In genomic region chr11:70646691-70647650, GRCm38 (mm10) we compare ENCODE assay signal across 8 mouse cellular contexts. TPM values are rescaled to one million over a fixed set of nuclear protein-coding genes. Genes with fewer than 3 reads are reported as not detected.
A peak's percentile ranks its signal among the peaks of the same experiment; 100 is the strongest.
DNase-seq lines count a peak whose midpoint lies in the region; ATAC-seq and TF ChIP-seq lines count a peak whose summit lies in the region.

Rnf167 (plus strand) TSS chr11:70647235.
Slc25a11 (minus strand) TSS chr11:70647479.

- H3K27me3 ChIP-seq in MEL (ENCODE audit: control insufficient read depth in 1 of 2, insufficient read depth in 2 of 2, low read length in 2 of 2) = no peaks in the 10 kb centered on the region
- H3K27me3 ChIP-seq in cerebellum, adult 2 months (ENCODE audit: control insufficient read depth, insufficient read depth, low read length) = no peaks in the 10 kb centered on the region
- H3K27me3 ChIP-seq in forebrain, postnatal 0 days (ENCODE audit: insufficient read depth, low read length) = no peaks in the 10 kb centered on the region
- no peaks in the 10 kb centered on the region for H3K27me3 ChIP-seq in lung, embryonic 15.5 days

- peak; percentile 95 for ATAC-seq in forebrain, postnatal 0 days
- peak; percentile 89 for ATAC-seq in lung, embryonic 15.5 days (ENCODE audit: borderline replicate concordance, extremely low read depth, low FRiP score, low TSS enrichment)

- H3K9ac ChIP-seq in MEL (ENCODE audit: control insufficient read depth, low read depth, low read length, poor library complexity, severe bottlenecking) = peak within 1 kb of the TSS; percentile 92
- peak within 1 kb of the TSS; percentile 92 for H3K9ac ChIP-seq in forebrain, postnatal 0 days
- peak within 1 kb of the TSS; percentile 87 for H3K9ac ChIP-seq in lung, embryonic 15.5 days

- H3K4me1 ChIP-seq in MEL (ENCODE audit: control insufficient read depth in 1 of 2, insufficient read depth in 2 of 2, low read length in 2 of 2) = peaks cover 12 to 45% of the 10 kb centered on the region in 2 experiments
- peaks cover 15% of the 10 kb centered on the region for H3K4me1 ChIP-seq in cerebellum, adult 2 months (ENCODE audit: control insufficient read depth, insufficient read depth, low read length)
- peaks cover 18% of the 10 kb centered on the region for H3K4me1 ChIP-seq in forebrain, postnatal 0 days (ENCODE audit: insufficient read depth)
- H3K4me1 ChIP-seq in lung, embryonic 15.5 days = peaks cover 53% of the 10 kb centered on the region

- TF ChIP-seq POLR2A in MEL (IDR thresholded peaks at IDR 0.05; ENCODE audit: control insufficient read depth in 1 of 2, insufficient read depth in 1 of 2, low read depth in 1 of 2, low read length in 2 of 2, poor library complexity in 1 of 2) = peak; percentile 77 to 88
- peak; percentile 78 for TF ChIP-seq POLR2A in cerebellum, adult 2 months (IDR thresholded peaks at IDR 0.05; ENCODE audit: borderline replicate concordance, insufficient read depth, low read length)

- H3K9me3 ChIP-seq in MEL (replicated peaks; ENCODE audit: insufficient read depth, low read length) = no peaks in the 10 kb centered on the region
- no peaks in the 10 kb centered on the region for H3K9me3 ChIP-seq in forebrain, postnatal 0 days (ENCODE audit: low read length)
- H3K9me3 ChIP-seq in lung, embryonic 15.5 days = no peaks in the 10 kb centered on the region

- peak; percentile 100 for DNase-seq in MEL (ENCODE audit: low read depth, low spot score)
- DNase-seq in cerebellum, adult 2 months = peak; percentile 96 to 98
- DNase-seq in forebrain, postnatal 0 days = peak; percentile 99
- DNase-seq in heart, postnatal 4 days = peak; percentile 98
- DNase-seq in layer of hippocampus, adult 8-10 months (ENCODE audit: low spot score in 2 of 2) = peak; percentile 96
- DNase-seq in ovary, adult 18-20 months (ENCODE audit: low spot score) = peak; percentile 95
- DNase-seq in thymus, postnatal 0 days (ENCODE audit: low spot score) = peak; percentile 99

- no peak; a peak in 2 of 6 replicates for TF ChIP-seq CTCF in MEL (IDR thresholded peaks at IDR 0.05 in 2 of 3, conservative IDR thresholded peaks at IDR 0.05 in 1 of 3; ENCODE audit: control insufficient read depth in 1 of 3, insufficient read depth in 1 of 3, low read depth in 2 of 3, low read length in 3 of 3, poor library complexity in 1 of 3, severe bottlenecking in 1 of 3)
- no peak for TF ChIP-seq CTCF in cerebellum, adult 2 months (IDR thresholded peaks at IDR 0.05; ENCODE audit: borderline replicate concordance, insufficient read depth, low read depth, low read length)
- peak; percentile 38 for TF ChIP-seq CTCF in forebrain, postnatal 0 days (IDR thresholded peaks at IDR 0.05; ENCODE audit: low read depth)

- TF ChIP-seq RAD21 in MEL (IDR thresholded peaks at IDR 0.05; ENCODE audit: low read depth, low read length) = no peak

- 1% methylated on average over 63 of the region's 63 CpGs for WGBS in cerebellum, adult 2 months
- under 1% methylated on average over 63 of the region's 63 CpGs for WGBS in forebrain, postnatal 0 days
- under 1% methylated on average over 63 of the region's 63 CpGs for WGBS in lung, embryonic 15.5 days

- peak within 1 kb of the TSS; percentile 88 for H3K4me2 ChIP-seq in forebrain, postnatal 0 days (ENCODE audit: low read depth)
- peak within 1 kb of the TSS; percentile 88 for H3K4me2 ChIP-seq in lung, embryonic 15.5 days

- peaks cover 57% of the 10 kb centered on the region for H3K79me2 ChIP-seq in MEL (ENCODE audit: control insufficient read depth, insufficient read depth, low read length, poor library complexity)

- peak within 1 kb of the TSS; percentile 56 to 83 for H3K4me3 ChIP-seq in MEL (ENCODE audit: control insufficient read depth in 1 of 2, insufficient read depth in 1 of 2, low read depth in 2 of 2, low read length in 2 of 2)
- H3K4me3 ChIP-seq in cerebellum, adult 2 months (replicated peaks; ENCODE audit: insufficient read depth, low read depth, low read length) = peak within 1 kb of the TSS; percentile 97
- peak within 1 kb of the TSS; percentile 69 for H3K4me3 ChIP-seq in forebrain, postnatal 0 days (ENCODE audit: low read depth, low read length)
- H3K4me3 ChIP-seq in lung, embryonic 15.5 days = peak within 1 kb of the TSS; percentile 66

- H3K27ac ChIP-seq in MEL (ENCODE audit: control insufficient read depth, low read depth, low read length) = peak within 1 kb of the TSS; percentile 95
- H3K27ac ChIP-seq in cerebellum, adult 2 months (ENCODE audit: insufficient read depth, low read length) = peak within 1 kb of the TSS; percentile 96
- H3K27ac ChIP-seq in forebrain, postnatal 0 days (ENCODE audit: low read depth, low read length) = peak within 1 kb of the TSS; percentile 94
- H3K27ac ChIP-seq in lung, embryonic 15.5 days = peak within 1 kb of the TSS; percentile 98

- no peak for TF ChIP-seq EP300 in MEL (IDR thresholded peaks at IDR 0.05; ENCODE audit: low read depth in 1 of 2, low read length in 2 of 2)

- H3K36me3 ChIP-seq in MEL (ENCODE audit: control insufficient read depth in 1 of 2, insufficient read depth in 2 of 2, low read length in 2 of 2) = peaks cover 11 to 46% of the 10 kb centered on the region in 2 experiments
- peaks cover 48% of the 10 kb centered on the region for H3K36me3 ChIP-seq in forebrain, postnatal 0 days (ENCODE audit: insufficient read depth)
- H3K36me3 ChIP-seq in lung, embryonic 15.5 days = peaks cover 50% of the 10 kb centered on the region

TF ChIP-seq in MEL, 35 proteins besides CTCF, POLR2A, EP300 and RAD21 (continues in another document):
- TF ChIP-seq ZKSCAN1 (IDR thresholded peaks at IDR 0.05; ENCODE audit: low read depth, low read length) (no peak), NELFE (IDR thresholded peaks at IDR 0.05; ENCODE audit: low read depth, low read length) (peak; percentile 97), SMC3 (IDR thresholded peaks at IDR 0.05; ENCODE audit: low read depth, low read length) (0 out of 2 replicates have a peak, but pooled peaks have one; percentile 22), MAZ (IDR thresholded peaks at IDR 0.05; ENCODE audit: low read depth, low read length) (peak; percentile 93), MYC (IDR thresholded peaks at IDR 0.05; ENCODE audit: low read depth, low read length) (no peak; the same call in 1 of the 2 replicates), GATA1 (IDR thresholded peaks at IDR 0.05; ENCODE audit: low read depth, low read length) (no peak), CHD1 (IDR thresholded peaks at IDR 0.05; ENCODE audit: low read depth, low read length) (no peak), ZC3H11A (IDR thresholded peaks at IDR 0.05; ENCODE audit: low read depth, low read length) (no peak), MEF2A (IDR thresholded peaks at IDR 0.05; ENCODE audit: extremely low read depth, insufficient replicate concordance, low read depth, low read length, poor library complexity, severe bottlenecking) (no peak), TBP (IDR thresholded peaks at IDR 0.05; ENCODE audit: low read depth, low read length) (peak; percentile 71), ELF1 (IDR thresholded peaks at IDR 0.05; ENCODE audit: low read depth, low read length) (peak; percentile 84), USF2 (IDR thresholded peaks at IDR 0.05; ENCODE audit: borderline replicate concordance in 1 of 2, insufficient read depth in 1 of 2, low read depth in 1 of 2, low read length in 2 of 2) (no peak), MAFK (IDR thresholded peaks at IDR 0.05; ENCODE audit: borderline replicate concordance, low read depth, low read length) (no peak), SIN3A (IDR thresholded peaks at IDR 0.05; ENCODE audit: low read length) (peak; percentile 86), POLR2AphosphoS2 (IDR thresholded peaks at IDR 0.05; ENCODE audit: low read length) (peak; percentile 91), HCFC1 (IDR thresholded peaks at IDR 0.05; ENCODE audit: low read depth, low read length) (peak; percentile 71), RCOR1 (IDR thresholded peaks at IDR 0.05; ENCODE audit: low read depth, low read length) (no peak), E2F4 (IDR thresholded peaks at IDR 0.05; ENCODE audit: borderline replicate concordance, low read depth, low read length) (no peak), MYB (IDR thresholded peaks at IDR 0.05; ENCODE audit: low read depth, low read length) (no peak), MXI1 (IDR thresholded peaks at IDR 0.05; ENCODE audit: low read depth, low read length) (peak; percentile 63), JUND (IDR thresholded peaks at IDR 0.05; ENCODE audit: low read depth, low read length) (no peak), TAL1 (IDR thresholded peaks at IDR 0.05; ENCODE audit: low read length) (no peak), ETS1 (IDR thresholded peaks at IDR 0.05; ENCODE audit: low read depth, low read length) (peak; percentile 64; the same call in 1 of the 2 replicates), ZMIZ1 (IDR thresholded peaks at IDR 0.05; ENCODE audit: low read depth, low read length) (peak; percentile 92; the same call in 1 of the 2 replicates)

RNA-seq across cellular contexts. Expression of gene Rnf167, which starts in this region (rescaled TPM):
- 30.4 and 31.4 TPM in 2 replicates for total RNA-seq in MEL (2012; rRNA removed)
- 10 to 100 TPM in 1 of 2 experiments, not detected in 1; 44.4 TPM for polyA plus RNA-seq in MEL (2012; ENCODE audit: insufficient read depth in 1 of 2, insufficient read length in 2 of 2, low read depth in 1 of 2, low replicate concordance in 2 of 2, missing spikeins in 1 of 2)
- polyA plus RNA-seq in cerebellum, adult 2 months (2012; rRNA removed) = 143 and 152 TPM in 2 replicates
- 63.2 and 76.4 TPM in 2 replicates for total RNA-seq in forebrain, postnatal 0 days (2014; rRNA removed)
- 102 and 109 TPM in 2 replicates for polyA plus RNA-seq in forebrain, postnatal 0 days (2015; fragmentation: Nextera tagmentation; extraction: Ambion mirVana)
- total RNA-seq in heart, postnatal 4 days (2021) = 10 to 100 TPM; 42.1 to 42.8 TPM
- 100 to 1,000 TPM in 1 of 4 experiments, 10 to 100 TPM in 3; 84.8 to 102 (median 92.8) TPM for total RNA-seq in layer of hippocampus, adult 8-10 months (2022)
- 101 and 119 TPM in 2 replicates for polyA plus RNA-seq in lung, embryonic 15.5 days (2015; fragmentation: Nextera tagmentation; extraction: Ambion mirVana)
- polyA plus RNA-seq in thymus, postnatal 0 days (2015; fragmentation: Nextera tagmentation; extraction: Ambion mirVana) = 214 and 226 TPM in 2 replicates

RNA-seq across cellular contexts. Expression of gene Slc25a11, which starts in this region (rescaled TPM):
- total RNA-seq in MEL (2012; rRNA removed) = 96.3 and 104 TPM in 2 replicates
- 100 to 1,000 TPM; 114 to 145 TPM for polyA plus RNA-seq in MEL (2012; ENCODE audit: insufficient read depth in 1 of 2, insufficient read length in 2 of 2, low read depth in 1 of 2, low replicate concordance in 2 of 2, missing spikeins in 1 of 2)
- 184 and 191 TPM in 2 replicates for polyA plus RNA-seq in cerebellum, adult 2 months (2012; rRNA removed)
- total RNA-seq in forebrain, postnatal 0 days (2014; rRNA removed) = 133 and 134 TPM in 2 replicates
- polyA plus RNA-seq in forebrain, postnatal 0 days (2015; fragmentation: Nextera tagmentation; extraction: Ambion mirVana) = 151 and 160 TPM in 2 replicates
- 100 to 1,000 TPM; 311 to 313 TPM for total RNA-seq in heart, postnatal 4 days (2021)
- total RNA-seq in layer of hippocampus, adult 8-10 months (2022) = 100 to 1,000 TPM; 118 to 129 (median 122) TPM
- polyA plus RNA-seq in lung, embryonic 15.5 days (2015; fragmentation: Nextera tagmentation; extraction: Ambion mirVana) = 150 and 162 TPM in 2 replicates
- polyA plus RNA-seq in thymus, postnatal 0 days (2015; fragmentation: Nextera tagmentation; extraction: Ambion mirVana) = 137 and 139 TPM in 2 replicates

Comparison
In these comparisons a context has a peak if more than half of its experiments do, and no peak if none do; other contexts are left out.
1. Peak in every context shown above with its lines: DNase-seq, ATAC-seq, H3K4me3 ChIP-seq and H3K27ac ChIP-seq.